Mouse (Mus musculus) kidney, adult 2 months (tissue): Measurements from ENCODE around the gene Brd9. TPM values are rescaled to one million over a fixed set of nuclear protein-coding genes. Genes with fewer than 3 reads are reported as not detected.

Experiments used
- DNase-seq: peaks from one replicate; pipeline ENCODE4 v3.0.0; 2021
- H3K27ac ChIP-seq: fragments of 200-500 bp; 2 replicates; pipeline ENCODE4 v1.5.1; 2012; ENCODE audit warnings: low read depth, low read length, control low read depth, inconsistent platforms; ENCODE audit not compliant: insufficient read depth
- H3K27me3 ChIP-seq: fragments of 200-500 bp; replicated peaks from 2 replicates; pipeline ENCODE4 v1.6.1; 2012; ENCODE audit warnings: mild to moderate bottlenecking, moderate library complexity, low read length, inconsistent platforms; ENCODE audit not compliant: control insufficient read depth, insufficient read depth
- H3K36me3 ChIP-seq: fragments of 200-500 bp; 2 replicates; pipeline ENCODE4 v1.6.1; 2012; ENCODE audit warnings: mild to moderate bottlenecking, moderate library complexity, low read length, inconsistent platforms; ENCODE audit not compliant: control insufficient read depth, insufficient read depth
- H3K4me1 ChIP-seq: fragments of 200-500 bp; 2 replicates; pipeline ENCODE4 v1.6.1; 2011; ENCODE audit warnings: low read length; ENCODE audit not compliant: control insufficient read depth, insufficient read depth
- H3K4me3 ChIP-seq: fragments of 200-500 bp; 2 replicates; pipeline ENCODE4 v1.5.1; 2011; ENCODE audit warnings: mild to moderate bottlenecking, low read depth, low read length, control low read depth; ENCODE audit not compliant: insufficient read depth
- CTCF ChIP-seq: fragments of 200-500 bp; conservative IDR thresholded peaks from 2 replicates; pipeline ENCODE4 v1.5.1; 2011; ENCODE audit warnings: low read depth, mild to moderate bottlenecking, control low read depth, low read length, moderate library complexity, mixed read lengths; ENCODE audit not compliant: insufficient read depth, insufficient read length
- POLR2A ChIP-seq: fragments of 200-500 bp; IDR thresholded peaks from one replicate; pipeline ENCODE4 v1.6.1; 2011; ENCODE audit warnings: low read depth, low read length, control low read depth
- WGBS: fragments of 180-500 bp; shearing (Covaris S2); methylation state at CpG from one replicate; pipeline ENCODE4 v1.1.7; 2018; 5-methylcytosine and 5-hydroxymethylcytosine counted together
- polyA plus RNA-seq: library from polyadenylated mRNA; depleted of rRNA; stranded (reverse); fragments of >200 nt; gene quantifications from 2 replicates; pipeline ENCODE4 v1.2.3, GENCODE M21; 2012

The Brd9 gene
- polyA plus RNA-seq, 1 experiment = 18.0 TPM

- Histone ChIP-seq H3K4me3 (no peak overlapping the region), H3K27ac (no peak overlapping the region), H3K4me1 (0 out of 2 replicates have a peak, but pooled peaks cover 2% of the 10 kb centered on the region), H3K36me3 (no peaks in the 10 kb centered on the region), H3K27me3 (no peaks in the 10 kb centered on the region)
- no peak for TF ChIP-seq POLR2A
- DNase-seq = no peak
- 86% methylated on average over 10 of the region's 10 CpGs for WGBS
These were observed 5.4 kb upstream of the Brd9 start for GRCm38 (mm10) chr13:73932201-73932600.

GRCm38 (mm10) chr13:73936938-73937320, 682 bp upstream of the Brd9 start:
- Histone ChIP-seq H3K27me3 (no peaks in the 10 kb centered on the region), H3K36me3 (no peaks in the 10 kb centered on the region), H3K4me3 (peak overlapping the region; percentile 96), H3K4me1 (0 out of 2 replicates have a peak, but pooled peaks cover 7% of the 10 kb centered on the region), H3K27ac (no peak overlapping the region)
- DNase-seq = no peak
- 14% methylated on average over 5 of the region's 5 CpGs for WGBS
- TF ChIP-seq CTCF (no peak), POLR2A (no peak)

DNA sequence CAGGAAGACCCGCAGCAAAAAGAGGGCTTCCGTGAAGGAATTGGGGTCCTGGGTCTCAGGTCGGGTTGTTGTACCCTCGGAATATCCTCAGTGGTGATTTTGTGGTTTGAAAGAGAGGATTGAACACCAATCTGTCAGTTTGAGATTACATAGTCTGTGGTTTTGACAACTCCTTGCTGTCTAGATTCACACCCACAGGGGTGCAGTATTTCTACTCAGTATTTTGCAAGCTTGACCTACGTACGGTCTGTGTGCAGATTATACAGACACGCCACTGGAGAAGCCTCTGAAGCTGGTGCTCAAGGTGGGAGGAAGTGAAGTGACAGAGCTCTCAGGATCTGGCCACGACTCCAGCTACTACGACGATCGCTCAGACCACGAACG, 558 bp downstream of the Brd9 start:
- TF ChIP-seq CTCF (no peak), POLR2A (no peak)
- no peaks in the 10 kb centered on the region for H3K36me3 ChIP-seq
- no peaks in the 10 kb centered on the region for H3K27me3 ChIP-seq
- no peak overlapping the region for H3K27ac ChIP-seq
- WGBS = 17% methylated on average over 13 of the region's 13 CpGs
- peak overlapping the region; percentile 96 for H3K4me3 ChIP-seq
- no peak for DNase-seq
- 0 out of 2 replicates have a peak, but pooled peaks cover 7% of the 10 kb centered on the region for H3K4me1 ChIP-seq

DNA sequence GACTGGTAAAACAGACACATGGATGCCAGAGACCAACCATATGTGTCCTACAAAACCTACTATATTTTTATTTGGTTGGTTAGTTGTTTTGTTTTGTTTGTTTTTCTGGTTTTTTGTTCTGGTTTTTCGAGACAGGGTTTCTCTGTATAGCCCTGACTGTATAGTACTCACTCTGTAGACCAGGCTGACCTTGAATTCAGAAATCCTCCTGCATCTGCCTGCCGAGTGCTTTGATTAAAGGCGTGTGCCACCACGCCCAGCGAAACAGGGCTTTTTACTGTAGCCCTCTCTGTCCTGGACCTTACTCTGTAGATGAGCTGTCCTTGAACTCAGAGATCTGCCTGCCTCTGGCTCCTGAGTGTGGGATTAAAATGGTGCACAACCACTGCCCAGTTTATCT, 1.5 kb downstream of the Brd9 start:
- WGBS = 96% methylated on average over 5 of the region's 5 CpGs
- Histone ChIP-seq H3K4me1 (0 out of 2 replicates have a peak, but pooled peaks cover 7% of the 10 kb centered on the region), H3K27me3 (no peaks in the 10 kb centered on the region), H3K4me3 (no peak overlapping the region), H3K27ac (no peak overlapping the region), H3K36me3 (no peaks in the 10 kb centered on the region)
- TF ChIP-seq POLR2A = no peak
- no peak for TF ChIP-seq CTCF
- no peak for DNase-seq

- H3K36me3 ChIP-seq = peaks cover 2% of the 10 kb centered on the region; the same call in 1 of the 2 replicates
- no peak overlapping the region for H3K4me3 ChIP-seq
- DNase-seq = no peak
- H3K4me1 ChIP-seq = no peaks in the 10 kb centered on the region
- 96% methylated on average over 9 of the region's 9 CpGs for WGBS
- no peak overlapping the region for H3K27ac ChIP-seq
- TF ChIP-seq CTCF (no peak), POLR2A (no peak)
- H3K27me3 ChIP-seq = no peaks in the 10 kb centered on the region
These were observed 7.0 kb downstream of the Brd9 start for GRCm38 (mm10) chr13:73944606-73945005.

- no peak for TF ChIP-seq POLR2A
- TF ChIP-seq CTCF = no peak
- 91% methylated on average over 1 of the region's 1 CpGs for WGBS
- Histone ChIP-seq H3K36me3 (peaks cover 7% of the 10 kb centered on the region), H3K4me1 (no peaks in the 10 kb centered on the region), H3K27ac (no peak overlapping the region), H3K27me3 (no peaks in the 10 kb centered on the region), H3K4me3 (no peak overlapping the region)
- DNase-seq = no peak
These were observed 16.0 kb downstream of the Brd9 start for GRCm38 (mm10) chr13:73953551-73954130.

GRCm38 (mm10) chr13:73954666-73955065, 17.1 kb downstream of the Brd9 start:
- H3K4me3 ChIP-seq = no peak overlapping the region
- H3K4me1 ChIP-seq = no peaks in the 10 kb centered on the region
- no peak for DNase-seq
- peaks cover 7% of the 10 kb centered on the region for H3K36me3 ChIP-seq
- TF ChIP-seq POLR2A = no peak
- TF ChIP-seq CTCF = no peak
- no peaks in the 10 kb centered on the region for H3K27me3 ChIP-seq
- WGBS = 39% methylated on average over 6 of the region's 6 CpGs
- H3K27ac ChIP-seq = no peak overlapping the region

GRCm38 (mm10) chr13:73955531-73955930, 17.9 kb downstream of the Brd9 start:
- 88% methylated on average over 5 of the region's 5 CpGs for WGBS

More at GRCm38 (mm10) chr13:73955531-73955930, 17.9 kb downstream of the Brd9 start:
- no peak overlapping the region for H3K27ac ChIP-seq
- no peaks in the 10 kb centered on the region for H3K27me3 ChIP-seq
- H3K4me1 ChIP-seq = no peaks in the 10 kb centered on the region
- peaks cover 9% of the 10 kb centered on the region for H3K36me3 ChIP-seq
- H3K4me3 ChIP-seq = no peak overlapping the region
- TF ChIP-seq CTCF (no peak), POLR2A (no peak)
- DNase-seq = no peak
